Mouse (Mus musculus) left cerebral cortex, adult 9 months (tissue): ENCODE data around the gene Pias4.
A peak's percentile ranks its signal among the peaks of the same experiment; 100 is the strongest.

ENCODE experiments used
- DNase-seq, 2 experiments: peaks; one replicate each; pipeline ENCODE4 v3.0.0; 2022; ENCODE audit warnings: low spot score in 2 of 2

The Pias4 gene

DNA sequence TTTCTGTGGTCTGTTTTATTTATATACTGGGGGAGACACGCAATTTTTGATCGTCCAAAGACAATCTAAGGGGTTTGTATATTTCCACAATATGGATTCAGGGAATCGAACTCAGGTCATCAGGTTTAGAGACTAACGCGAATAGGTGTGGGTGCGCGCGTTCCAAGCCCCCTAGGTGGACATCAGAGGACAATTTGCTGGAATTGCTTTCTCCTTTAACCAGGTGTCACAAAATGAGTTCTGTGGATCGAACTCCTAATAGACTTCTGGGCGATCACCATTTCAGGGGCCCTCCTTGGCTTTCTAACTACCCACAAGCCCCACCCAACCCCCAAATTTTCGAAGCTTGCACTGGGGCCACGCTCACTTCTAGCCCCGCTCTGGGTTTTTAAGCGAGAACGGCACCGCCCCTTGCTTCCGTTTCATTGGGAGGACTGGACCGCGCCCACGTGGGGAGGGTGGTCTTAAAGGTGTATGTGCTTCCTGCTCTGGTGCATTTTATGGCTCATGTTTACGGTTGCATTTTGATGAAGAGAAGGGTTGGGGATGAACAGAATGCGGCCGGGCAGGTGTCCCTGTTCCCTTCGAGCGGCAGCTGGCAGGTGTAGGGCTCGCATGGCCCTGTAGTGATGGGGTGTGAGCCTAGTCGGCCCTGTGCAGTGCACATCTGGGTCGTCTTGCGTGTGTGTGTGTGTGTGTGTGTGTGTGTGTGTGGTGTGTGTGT is 960 bp upstream of the Pias4 start:
- peak in 1 of 2 experiments; percentile 77 for DNase-seq

DNA sequence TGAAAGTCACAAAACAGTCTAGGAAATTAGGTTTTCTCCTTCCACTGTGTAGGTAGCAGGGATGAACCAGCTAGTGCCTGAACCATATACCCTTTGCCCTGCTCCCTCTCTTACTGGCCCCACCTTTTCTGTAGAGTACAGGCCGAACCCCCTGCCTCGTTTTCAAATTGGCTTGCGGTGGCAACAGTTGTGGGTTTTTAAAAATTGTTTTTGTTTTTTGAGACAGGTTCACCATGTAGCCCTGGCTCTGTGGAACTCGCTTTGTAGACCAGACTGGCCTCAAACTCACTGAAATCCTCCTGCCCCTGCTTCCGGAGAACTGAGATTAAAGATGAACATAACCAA is 336 bp upstream of the Pias4 start:
- DNase-seq: no peak

DNA sequence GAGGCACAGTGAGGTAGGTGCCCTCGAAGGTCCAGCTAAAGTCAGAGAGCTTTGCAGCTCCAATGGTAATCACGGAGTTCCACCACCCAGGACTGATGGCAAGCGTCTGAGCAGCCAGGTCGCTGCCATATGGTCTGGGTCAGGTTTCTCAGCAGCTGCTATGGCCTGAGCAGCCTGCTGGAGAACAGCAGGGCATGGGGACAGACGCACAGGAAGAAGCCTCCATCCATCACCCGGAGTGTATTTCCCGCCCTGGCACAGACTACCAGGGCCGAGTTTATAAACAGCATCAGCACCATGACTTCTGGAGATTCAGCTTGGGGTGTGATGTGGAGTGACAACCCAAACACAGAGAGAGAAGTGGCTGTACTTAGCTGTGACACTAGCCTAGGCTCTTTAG is 2.6 kb downstream of the Pias4 start:
- DNase-seq: no peak

DNA sequence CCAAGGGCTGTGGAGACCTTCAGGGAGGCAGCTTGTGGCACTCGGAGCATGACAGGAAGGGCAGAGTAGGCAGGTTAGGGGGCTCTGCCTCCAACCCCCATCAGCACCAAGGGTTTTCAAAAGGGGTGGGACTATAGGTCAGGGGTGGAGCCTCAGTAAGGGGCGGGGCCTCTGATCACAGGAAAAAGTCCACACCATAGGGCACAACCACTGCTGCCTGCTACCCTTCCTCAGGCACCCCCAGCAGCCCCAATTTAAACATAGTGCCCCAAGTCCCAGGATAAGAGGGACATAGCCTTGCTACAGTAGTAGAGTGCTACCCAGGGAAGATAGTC is 5.4 kb downstream of the Pias4 start:
- DNase-seq: no peak

DNA sequence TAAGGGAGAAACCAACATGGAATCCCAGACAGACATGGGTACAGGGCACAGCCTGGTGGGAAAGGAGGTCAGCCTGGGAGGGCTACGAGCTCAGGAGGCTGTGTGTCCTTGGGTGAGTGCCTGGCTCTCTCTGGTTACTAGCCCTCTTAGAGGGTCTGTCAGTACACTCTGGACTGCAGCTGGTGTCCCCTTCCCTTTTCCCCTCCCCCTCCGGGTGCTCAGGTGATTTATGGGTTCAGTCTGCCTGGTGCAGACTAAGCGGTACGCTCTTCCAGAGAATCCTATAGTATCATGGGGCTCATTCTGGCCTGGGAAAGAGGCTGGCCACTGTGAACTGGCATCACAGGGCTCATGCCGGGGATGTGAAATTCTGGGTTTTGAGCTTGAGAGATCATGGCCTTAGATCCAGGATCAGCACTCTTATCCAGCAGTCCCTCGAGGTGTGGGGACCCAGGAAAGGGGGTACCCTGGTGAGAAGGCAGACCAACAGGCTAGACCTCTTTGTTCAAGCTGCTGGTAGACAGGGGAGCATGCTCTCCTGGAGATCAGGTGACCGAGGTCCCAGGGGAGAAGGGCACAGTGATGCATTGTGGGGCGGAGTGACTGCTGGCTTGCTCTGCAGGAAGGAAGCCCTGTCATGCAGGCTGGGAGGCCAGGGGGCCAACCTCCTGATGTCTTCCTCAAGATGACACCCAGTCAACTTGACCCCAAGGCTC is 6.0 kb downstream of the Pias4 start:
- no peak for DNase-seq

DNA sequence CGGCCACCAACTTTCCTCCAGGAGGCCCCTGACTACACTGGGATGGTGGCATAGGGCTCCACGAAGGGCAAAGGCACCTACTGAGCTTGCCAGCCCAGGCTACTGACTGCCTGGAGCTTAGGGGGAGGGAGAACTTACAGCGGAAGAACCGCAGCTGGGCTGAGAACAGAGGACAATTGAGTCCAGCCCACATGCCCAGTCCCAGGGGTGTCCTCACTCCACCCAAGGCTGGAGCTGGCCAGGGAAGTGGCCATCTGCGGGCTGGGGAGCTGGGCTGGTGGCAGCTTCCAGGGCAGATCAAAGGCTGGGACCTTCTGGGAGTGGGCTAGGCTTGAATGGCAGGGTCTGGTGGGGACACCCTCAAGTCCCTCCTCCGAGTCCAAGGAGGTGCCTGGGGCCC is 13.0 kb downstream of the Pias4 start:
- DNase-seq: no peak

DNA sequence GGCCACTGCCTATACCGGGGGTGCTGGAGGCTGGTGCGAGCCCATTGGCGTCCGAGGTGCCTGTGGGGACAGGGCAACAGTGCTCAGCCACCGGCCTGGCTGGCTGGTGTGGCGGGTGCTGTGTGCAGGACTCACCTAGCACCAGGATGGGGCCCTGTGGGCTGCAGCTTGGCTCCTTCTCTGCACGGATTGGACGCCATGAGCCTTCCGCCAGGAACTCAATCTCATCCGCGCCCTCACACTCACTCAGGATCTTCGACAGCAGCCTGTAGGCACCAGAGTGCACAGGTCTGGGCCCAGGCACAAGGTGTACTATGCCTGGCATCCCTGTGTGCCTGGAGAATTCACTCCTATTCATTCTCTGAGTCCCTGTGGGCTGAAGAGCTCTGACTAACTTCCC is 13.4 kb downstream of the Pias4 start:
- no peak for DNase-seq

DNA sequence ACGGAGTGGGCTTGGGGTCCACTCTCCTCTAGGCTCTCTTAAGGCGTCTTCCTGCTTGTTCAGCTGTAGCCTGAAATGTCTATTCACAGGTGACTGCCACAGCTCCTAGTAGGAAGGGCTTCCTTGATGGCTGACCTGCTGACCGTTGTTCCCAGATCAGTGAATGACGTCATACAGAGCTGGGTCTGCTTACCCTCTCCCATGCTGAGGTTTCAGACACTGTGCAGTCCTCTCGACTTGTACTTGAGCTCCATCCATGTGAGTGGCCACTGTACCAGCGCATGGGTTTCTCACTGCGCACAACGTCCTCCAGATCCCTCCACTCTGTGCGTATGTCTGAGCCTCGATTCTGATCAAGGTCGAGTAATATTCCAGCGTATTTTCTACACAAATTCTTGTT is 15.1 kb downstream of the Pias4 start:
- DNase-seq: no peak

DNA sequence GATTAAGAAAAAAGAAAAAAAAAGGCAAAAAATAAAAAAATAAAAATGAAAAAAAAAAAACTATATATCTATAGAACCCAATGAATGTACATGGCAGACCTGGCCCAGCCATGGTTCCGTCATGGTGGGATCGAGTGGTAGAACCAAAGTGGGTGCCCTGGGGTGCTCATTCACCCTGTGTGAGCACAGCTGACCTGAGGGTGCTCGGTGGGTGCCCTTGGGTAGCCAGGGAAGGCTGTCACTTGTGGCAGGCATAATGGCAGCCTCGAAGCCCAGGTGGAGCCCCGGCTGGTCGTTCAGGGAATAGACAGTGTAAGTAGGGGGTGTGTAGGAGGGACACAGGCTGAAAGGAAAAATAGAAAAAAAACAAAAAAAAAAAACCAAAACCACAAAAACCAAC is 16.5 kb downstream of the Pias4 start:
- DNase-seq: no peak

DNA sequence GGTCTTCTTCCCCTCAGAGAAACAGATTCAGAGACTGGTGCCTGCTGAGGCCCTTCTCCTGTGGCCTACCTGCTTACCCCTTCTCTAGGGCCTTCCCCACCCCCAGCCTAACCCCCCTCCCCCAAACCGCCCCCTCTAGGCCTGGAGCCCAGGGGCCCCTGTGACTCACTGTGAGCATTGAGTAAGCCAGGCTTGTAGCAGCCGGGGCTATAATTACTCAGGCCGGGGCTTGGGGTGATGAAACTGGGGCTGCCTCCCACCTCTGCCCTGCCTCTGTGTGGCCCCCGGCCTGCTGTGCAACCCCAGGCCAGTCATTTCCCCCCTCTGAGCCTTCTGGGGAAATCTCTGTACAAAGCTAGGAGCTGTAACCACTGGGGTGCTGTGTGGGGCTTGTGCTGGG is 21.4 kb downstream of the Pias4 start:
- DNase-seq: no peak

DNA sequence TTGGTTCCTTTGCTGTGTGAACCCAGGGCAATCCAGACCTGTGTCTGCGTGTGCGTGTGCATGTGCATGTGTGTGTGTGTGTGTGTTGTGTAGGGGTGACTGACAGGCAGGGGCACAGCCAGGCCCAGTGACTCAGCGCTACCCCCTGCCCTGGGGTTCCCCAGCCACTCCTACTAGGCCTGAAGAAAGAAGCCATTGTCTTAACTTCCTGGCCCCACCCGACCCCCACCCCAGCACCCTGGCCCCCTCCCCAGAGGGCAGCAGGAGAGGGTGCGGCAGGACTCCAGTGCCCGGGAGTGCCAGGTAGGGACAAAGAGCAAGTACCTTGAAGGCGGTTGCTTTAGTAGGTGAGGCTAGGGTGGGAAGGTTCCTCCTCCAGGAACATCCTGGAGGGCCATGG is 21.9 kb downstream of the Pias4 start:
- no peak for DNase-seq

DNA sequence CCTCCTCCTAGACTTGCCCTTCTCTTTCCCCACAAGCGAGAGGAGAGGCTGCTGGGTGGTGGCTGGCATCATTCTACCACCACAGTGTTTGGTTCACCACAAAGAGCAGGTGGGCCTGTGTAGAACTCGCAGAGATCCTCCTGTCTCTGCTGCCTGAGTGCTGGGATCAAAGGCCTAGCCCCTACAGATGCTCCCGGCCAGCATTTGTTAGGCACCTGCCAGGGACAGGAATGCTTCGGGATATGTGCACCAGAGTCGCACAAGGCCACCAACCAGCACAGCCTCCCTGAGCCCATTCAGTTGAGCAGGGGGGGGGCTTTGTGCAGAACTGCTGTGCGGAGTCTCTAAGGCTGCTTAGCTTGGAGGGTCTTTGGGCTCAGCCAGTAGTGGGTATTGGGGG is 22.4 kb downstream of the Pias4 start:
- no peak for DNase-seq

DNA sequence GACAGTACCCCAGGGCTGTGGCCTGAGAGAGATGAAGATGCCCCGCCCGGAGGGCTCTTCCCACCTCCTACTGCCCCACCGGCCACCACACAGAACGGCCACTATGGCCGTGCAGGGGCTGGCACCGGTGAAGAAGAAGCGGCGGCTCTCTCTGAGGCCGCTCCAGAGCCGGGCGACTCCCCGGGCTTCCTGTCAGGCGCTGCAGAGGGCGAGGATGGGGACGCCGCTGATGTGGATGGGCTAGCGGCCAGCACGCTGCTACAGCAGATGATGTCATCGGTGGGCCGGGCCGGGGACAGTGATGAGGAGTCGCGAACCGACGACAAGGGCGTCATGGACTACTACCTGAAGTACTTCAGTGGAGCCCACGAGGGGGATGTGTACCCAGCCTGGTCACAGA is 23.1 kb downstream of the Pias4 start:
- no peak for DNase-seq

DNA sequence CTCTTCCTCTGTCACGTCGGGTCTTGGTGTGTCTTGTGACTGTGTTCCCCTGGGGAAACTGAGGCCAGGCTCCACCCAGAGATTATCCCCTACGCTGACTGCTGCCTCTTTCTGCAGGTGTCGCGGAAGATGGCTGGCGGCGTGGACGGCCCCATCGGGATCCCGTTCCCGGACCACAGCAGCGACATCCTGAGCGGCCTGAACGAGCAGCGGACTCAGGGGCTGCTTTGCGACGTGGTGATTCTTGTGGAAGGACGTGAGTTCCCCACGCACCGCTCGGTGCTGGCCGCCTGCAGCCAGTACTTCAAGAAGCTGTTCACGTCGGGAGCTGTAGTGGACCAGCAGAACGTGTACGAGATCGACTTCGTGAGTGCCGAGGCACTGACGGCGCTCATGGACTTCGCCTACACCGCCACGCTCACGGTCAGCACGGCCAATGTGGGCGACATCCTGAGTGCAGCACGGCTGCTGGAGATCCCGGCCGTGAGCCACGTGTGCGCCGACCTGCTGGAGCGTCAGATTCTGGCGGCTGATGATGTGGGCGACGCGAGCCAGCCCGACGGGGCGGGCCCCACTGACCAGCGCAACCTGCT is 23.8 kb downstream of the Pias4 start:
- no peak for DNase-seq

DNA sequence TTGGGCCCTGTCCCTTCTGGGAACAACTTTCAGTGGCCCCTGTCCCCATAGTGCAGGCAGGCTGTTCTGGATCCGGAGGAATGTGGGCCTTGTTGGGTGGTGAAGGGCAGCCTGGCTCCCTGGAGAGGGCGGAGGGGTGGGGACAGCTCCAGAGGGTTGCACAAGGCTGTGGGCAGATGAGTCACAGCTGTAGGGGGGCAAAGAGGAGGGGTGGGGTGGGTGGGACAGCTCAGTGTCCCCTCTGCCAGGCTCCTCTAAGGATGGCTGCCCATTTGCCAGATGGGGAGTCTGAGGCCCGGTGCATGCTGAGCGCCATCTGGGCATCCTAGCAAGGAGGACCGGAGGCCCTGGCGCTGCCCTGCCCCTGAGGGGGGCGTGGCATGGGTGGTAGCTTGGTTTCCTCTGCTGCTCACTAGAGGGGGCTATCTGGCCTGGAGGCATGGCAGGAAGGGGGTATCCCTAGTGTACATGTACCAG is 24.5 kb downstream of the Pias4 start:
- no peak for DNase-seq

DNA sequence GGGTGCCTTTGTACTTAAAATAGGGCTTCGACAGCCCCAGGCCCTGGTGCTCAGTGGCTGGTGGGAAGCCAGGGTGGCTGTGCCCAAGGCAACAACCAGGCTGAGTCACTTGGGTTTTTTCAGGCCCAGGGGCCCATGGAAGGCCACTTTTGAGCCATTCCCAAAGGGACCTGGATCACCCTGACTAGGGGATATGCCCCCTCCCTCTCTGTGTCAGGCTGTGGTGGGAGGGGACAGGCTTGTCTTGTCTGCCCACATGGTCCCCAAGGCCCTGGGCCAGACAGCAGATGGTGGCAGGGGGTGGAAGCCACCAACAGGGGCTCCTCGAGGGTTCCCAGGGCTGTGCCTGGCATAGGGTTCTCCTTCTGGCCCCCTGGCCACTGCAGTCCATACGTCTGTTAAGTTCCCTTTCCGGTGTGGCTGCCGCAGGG is 25.2 kb downstream of the Pias4 start:
- DNase-seq: no peak

DNA sequence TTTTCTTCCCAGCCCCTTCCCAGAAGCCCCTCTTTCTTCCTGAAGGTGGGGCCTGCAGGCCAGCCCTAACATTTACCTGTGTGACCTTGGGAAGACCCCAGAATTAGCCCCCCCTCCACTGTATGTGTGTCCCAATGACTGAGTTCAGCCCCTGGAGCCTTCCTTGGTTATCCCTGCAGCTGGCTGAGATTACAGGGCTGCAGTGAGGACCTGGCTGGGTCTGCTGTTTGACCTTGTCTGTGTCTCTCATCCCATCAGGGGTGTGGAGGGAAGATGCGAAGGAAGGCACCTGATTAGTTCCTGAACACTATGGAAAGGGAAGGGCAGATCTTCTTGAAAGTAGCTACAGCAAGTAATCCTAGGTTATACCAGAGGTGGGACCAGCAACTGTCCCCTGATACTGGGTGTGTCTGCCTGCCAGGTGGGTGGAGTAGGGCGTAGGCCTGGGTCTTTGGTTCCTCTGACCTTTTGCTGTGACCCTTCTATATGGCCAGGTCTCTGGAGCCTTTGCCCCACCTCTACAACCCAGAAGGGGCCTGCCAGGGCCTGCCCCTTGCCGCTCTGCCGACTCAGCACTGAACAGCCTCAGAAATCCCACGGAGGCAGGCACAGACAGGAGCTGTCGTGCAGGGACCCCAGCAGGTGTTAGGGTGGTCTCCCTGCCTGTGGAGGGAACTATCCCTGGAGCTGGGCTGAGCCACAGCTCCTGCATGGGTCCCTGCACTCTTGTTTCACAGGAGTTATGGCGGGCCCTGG is 26.1 kb downstream of the Pias4 start:
- DNase-seq: no peak

DNA sequence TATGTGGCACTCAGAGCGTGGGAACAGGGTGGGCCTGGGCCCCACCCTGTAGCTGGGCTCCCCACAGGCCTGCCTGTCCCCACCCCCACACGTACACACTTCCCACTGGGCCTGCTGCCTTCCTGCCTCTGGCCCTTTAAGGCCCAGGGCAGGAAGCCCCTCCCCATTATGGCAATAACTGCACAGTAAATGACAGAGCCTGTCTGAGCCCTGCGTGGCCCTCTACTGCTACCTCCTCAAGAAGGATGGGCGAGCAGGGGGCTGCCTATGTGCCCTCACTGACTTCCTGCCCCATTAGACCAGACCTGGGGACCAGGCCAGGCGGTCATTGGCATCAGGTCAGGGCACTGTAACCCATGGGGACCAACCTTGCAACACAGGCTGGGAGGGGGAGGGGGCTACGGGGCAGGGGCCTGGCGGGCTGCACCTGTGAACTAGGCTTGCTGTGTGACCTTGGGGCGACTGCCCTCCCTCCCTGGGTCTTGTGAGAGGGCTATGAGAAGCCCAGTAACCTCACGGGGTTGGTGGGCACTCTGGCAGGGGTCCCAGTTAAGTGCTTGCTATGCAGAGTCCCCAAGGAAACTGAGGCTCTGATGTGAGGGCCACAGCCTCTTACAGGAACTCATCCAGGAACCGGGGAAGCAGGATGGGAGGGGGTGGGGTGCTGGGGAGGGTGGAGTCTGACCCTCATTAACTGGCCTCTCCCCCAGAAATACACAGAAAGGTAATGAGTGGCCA is 26.8 kb downstream of the Pias4 start:
- DNase-seq: no peak

DNA sequence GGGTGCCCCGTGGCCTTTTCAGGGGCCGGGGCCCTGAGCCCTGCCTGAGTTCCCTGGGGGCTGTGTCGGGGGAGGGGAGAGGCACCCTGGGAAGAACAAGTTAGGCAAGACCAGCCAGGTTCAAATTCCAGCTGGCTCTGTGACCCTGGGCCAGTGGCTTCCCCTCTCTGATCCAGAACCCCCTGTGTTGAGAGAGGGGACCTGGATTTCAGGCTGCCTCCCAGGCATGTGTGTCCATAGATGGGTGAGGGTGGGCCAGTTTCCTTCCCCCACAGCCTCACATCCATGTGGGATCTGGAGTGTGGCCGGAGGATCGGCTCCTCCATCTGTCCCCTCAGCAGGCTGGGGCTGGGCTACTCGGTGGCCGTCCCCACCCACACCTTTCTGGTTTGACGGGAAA is 27.7 kb downstream of the Pias4 start:
- DNase-seq: no peak

DNA sequence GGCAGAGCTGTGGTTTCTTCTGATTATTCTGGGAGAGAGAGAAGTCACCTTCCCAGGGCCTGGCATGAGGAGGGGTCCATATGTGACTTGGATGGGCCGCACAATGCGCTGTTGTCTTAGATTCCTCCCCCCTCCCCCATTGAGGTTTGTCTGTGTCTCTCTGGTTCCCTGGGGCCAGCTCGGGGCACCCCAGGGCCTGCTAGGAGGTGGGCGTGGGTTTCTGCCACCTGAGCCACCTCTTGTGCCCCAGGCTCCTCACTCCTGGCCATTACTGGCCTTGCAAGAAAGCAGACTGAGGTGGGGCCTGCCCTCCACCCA is 28.2 kb downstream of the Pias4 start:
- no peak for DNase-seq

DNA sequence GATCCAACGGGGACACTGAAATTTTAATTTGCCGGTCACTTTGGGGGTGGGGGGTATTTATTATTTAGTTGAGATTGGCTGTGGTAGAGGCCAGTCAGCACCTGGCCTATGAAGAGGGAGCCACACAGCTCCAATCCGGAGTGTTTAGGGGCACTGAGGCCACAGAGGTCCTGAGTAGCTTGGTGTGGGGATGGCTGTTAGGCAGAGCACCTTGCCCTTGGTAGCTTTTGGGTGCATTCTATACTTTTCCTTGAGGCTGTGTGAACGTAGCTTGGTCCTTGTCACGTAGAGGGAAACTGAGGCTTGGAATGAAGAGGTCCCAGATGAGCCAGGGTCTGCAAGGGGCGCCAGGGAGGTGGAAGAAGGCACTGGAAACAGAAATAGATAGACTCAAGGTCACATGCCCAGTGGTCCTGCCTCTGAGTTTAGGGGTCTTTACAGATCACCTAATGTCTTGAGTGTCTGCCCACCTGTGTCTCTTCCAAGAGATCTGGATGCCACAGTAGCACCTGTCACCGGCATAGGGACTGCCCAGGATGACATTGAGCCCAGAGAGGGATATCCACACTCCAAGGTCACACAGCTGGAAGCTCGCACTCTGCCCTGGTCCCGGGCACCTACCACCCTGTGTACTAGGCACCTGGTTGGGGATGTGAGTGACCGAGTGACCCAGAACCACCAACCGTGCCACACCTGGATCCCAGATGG is 28.7 kb downstream of the Pias4 start:
- no peak for DNase-seq
